Mouse (Mus musculus): Measurements from ENCODE around the gene Cpn2.

DNA sequence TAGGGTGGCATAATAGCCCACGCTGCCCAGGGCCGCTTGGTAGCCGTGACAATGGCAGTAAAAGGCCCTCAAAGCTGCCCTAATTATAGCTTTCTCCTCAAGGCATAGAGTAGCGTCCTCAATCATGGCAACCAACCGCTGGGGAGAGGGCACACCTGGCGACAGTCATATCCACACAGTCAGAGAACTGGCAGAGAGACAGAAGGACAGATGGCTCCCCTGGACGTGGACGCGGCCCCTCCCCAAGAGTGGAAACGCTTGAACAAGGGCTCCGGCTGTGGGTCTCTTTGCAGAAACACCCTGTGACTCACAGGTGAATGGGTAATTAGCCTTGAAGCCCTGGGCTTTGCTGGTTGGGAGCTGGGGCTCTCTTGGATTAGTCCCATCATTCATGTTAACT lies 11.1 kb upstream of the Cpn2 start:
- TF ChIP-seq CTCF (IDR thresholded peaks at IDR 0.05; ENCODE audit: low read depth) (no peak), EP300 (IDR thresholded peaks at IDR 0.05; ENCODE audit: low read depth) (no peak)

Measured in liver, embryonic 14.5 days (tissue).